ENCODE assay signal across 8 mouse cellular contexts in genomic region chr4:105158169-105158555, GRCm38 (mm10). TPM values are rescaled to one million over a fixed set of nuclear protein-coding genes. Genes with fewer than 3 reads are reported as not detected.
DNase-seq lines count a peak whose midpoint lies in the region; ATAC-seq lines count a peak whose summit lies in the region.

No protein-coding gene starts in this region.

- peak; percentile 84 for ATAC-seq in megakaryocyte-erythroid progenitor cell, adult 5-6 weeks (replicated peaks; ENCODE audit: low FRiP score, low TSS enrichment, poor library complexity, severe bottlenecking)

- DNase-seq in ZHBTc4 (ENCODE audit: low read depth, low spot score) = peak; percentile 82
- peak; percentile 49 to 72 for DNase-seq in cerebellum, postnatal 4 days (ENCODE audit: low spot score in 2 of 2)
- DNase-seq in gastrocnemius, postnatal 14 days = peak; percentile 85
- peak; percentile 30 for DNase-seq in induced T-regulatory cell, adult 2 months (ENCODE audit: low read depth)
- DNase-seq in left cerebral cortex, postnatal 36 days (ENCODE audit: low spot score in 2 of 2) = peak; percentile 66 to 70
- DNase-seq in right cerebral cortex, postnatal 25 days = peak; percentile 76
- DNase-seq in urinary bladder, postnatal 14 days (ENCODE audit: low spot score) = peak; percentile 82

- intact Hi-C loops in gastrocnemius, postnatal 14 days (cut with DNase I; ENCODE audit: low total_unique reads) = loop anchor here (5.0 to 10.0 kb wide), 2 partner anchors 69 to 757 kb away; no protein-coding TSS in a partner anchor
- intact Hi-C loops in left cerebral cortex, postnatal 36 days (cut with DNase I) = loop anchor here (5.0 kb wide), 2 partner anchors 159 to 769 kb away; no protein-coding TSS in a partner anchor

RNA-seq across cellular contexts. Expression of gene Plpp3, which starts 1.0 kb away (rescaled TPM):
- 10 to 100 TPM; 62.1 to 63.0 TPM for total RNA-seq in gastrocnemius, postnatal 14 days (2021)
- total RNA-seq in left cerebral cortex, postnatal 36 days (2021) = 100 to 1,000 TPM; 153 to 173 TPM
- total RNA-seq in megakaryocyte-erythroid progenitor cell, adult 5-6 weeks (2014; fragmentation: Nextera tagmentation) = 0.47 and 0.94 TPM in 2 replicates
- total RNA-seq in megakaryocyte-erythroid progenitor cell, adult 5-6 weeks (2017) = 0.72 TPM in 1 of 2 replicates, not detected in the other

RNA-seq across cellular contexts. Expression of gene Prkaa2, which starts 48.5 kb away (rescaled TPM):
- total RNA-seq in gastrocnemius, postnatal 14 days (2021) = 10 to 100 TPM; 88.8 to 96.3 TPM
- 10 to 100 TPM; 33.3 to 33.4 TPM for total RNA-seq in left cerebral cortex, postnatal 36 days (2021)
- total RNA-seq in megakaryocyte-erythroid progenitor cell, adult 5-6 weeks (2014; fragmentation: Nextera tagmentation) = 0.04 TPM in 1 of 2 replicates, not detected in the other
- not detected in 2 replicates for total RNA-seq in megakaryocyte-erythroid progenitor cell, adult 5-6 weeks (2017)

Comparison
In these comparisons a context has a peak if more than half of its experiments do, and no peak if none do; other contexts are left out.
1. Peak in every context shown above with its lines: DNase-seq and ATAC-seq.
2. DNase-seq: peak in every context shown above with its lines; median percentile 85 in gastrocnemius, postnatal 14 days; 82 in ZHBTc4; 82 in urinary bladder, postnatal 14 days; 76 in right cerebral cortex, postnatal 25 days; 68 in left cerebral cortex, postnatal 36 days; 60 in cerebellum, postnatal 4 days; 30 in induced T-regulatory cell, adult 2 months.
3. RNA of gene Plpp3, which starts 1.0 kb away (total RNA-seq): 153 to 173 TPM in left cerebral cortex, postnatal 36 days and 62.1 to 63.0 TPM in gastrocnemius, postnatal 14 days; 0.47 to 0.94 TPM in megakaryocyte-erythroid progenitor cell, adult 5-6 weeks; every median in the first group is over 10 times any median in the second.
4. RNA of gene Prkaa2, which starts 48.5 kb away (total RNA-seq): 88.8 to 96.3 TPM in gastrocnemius, postnatal 14 days and 33.3 to 33.4 TPM in left cerebral cortex, postnatal 36 days; 0.04 TPM in megakaryocyte-erythroid progenitor cell, adult 5-6 weeks; every median in the first group is over 10 times any median in the second.